Mouse (Mus musculus) brain, embryonic 18.5 days (tissue): ENCODE data around the gene Krt80.
"Not testable (repeated sequence)": the region's sequence is repeated elsewhere in the genome, so short reads cannot be mapped to it uniquely, and the experiment has no call there.

Source experiments
- DNase-seq: peaks from one replicate; pipeline ENCODE4 v3.0.0-alpha.2; 2012; ENCODE audit warnings: low read depth, low spot score

The Krt80 gene

DNA sequence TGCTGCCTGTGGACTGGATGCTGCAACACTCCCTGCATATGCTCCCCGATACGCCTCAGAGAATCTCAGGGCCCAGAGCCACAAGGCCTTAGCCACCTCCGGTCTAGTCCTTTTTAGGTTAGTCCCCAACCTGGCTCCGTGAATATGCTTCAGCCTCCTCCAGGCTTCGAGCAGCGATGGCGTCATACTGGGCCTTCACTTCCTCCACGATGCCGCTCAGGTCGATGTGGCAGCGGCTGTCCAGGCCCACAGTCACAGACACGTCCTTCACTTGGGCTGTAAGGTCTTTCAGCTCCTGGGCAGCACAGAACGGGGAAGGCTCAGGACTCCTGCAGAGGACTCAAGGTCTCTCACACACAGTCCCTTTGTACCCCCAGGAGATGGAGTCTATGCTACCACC is 17.9 kb downstream of the Krt80 start:
- DNase-seq, result no peak

DNA sequence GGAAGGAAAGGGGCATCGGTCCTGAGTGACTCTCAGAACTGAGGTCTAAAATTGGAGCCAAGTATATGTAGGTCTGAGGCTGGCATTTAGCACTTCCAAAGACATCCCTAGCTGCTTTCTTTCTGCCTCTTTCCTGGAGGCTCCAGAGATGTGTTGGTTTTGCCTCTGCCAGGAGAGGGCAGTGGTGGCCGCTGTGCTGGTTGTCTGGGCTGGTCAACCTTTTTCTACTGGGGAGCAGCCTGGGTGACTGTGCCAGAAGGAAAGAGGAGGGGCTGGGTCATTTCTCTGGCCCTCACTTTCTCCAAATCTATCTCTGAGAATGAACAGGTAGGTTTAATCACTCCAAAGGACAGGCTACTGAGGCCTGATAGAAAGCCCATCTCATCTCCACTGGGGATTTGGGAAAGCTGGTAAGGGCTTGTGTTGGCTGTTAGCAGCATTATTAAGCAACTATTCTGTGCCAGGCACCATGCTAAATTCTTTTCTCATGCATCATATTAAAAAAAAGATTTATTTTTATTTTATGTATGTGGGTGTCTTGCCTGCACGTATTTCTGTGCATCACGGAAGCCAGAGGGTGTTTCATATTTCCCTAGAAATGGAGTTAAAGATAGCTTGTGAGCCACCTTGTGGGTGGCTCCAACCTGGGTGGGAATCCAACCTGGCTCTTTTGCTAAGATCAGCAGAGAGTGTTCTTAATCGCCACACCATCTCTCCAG is 28.0 kb downstream of the Krt80 start:
- DNase-seq, result no peak

DNA sequence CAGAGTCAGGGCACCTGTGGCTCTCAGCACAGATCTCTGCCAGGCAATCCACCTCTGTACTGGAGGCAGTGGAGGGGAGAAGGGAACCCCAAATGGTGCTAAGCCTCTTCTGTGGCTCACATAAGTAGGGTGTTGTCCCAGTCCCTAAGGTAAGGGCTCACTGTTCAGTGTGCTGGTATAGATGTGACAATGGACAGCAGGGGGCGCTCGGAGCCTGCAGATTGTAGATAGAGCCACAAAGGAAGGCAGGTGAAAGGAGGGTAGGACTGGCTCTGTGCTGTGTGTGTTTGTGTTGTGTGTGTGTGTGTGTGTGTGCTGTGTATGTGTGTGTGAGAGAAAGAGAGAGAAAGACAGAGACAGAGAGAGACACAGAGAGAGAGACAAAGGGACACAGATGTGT is 30.4 kb downstream of the Krt80 start:
- DNase-seq, result peak; percentile 66

DNA sequence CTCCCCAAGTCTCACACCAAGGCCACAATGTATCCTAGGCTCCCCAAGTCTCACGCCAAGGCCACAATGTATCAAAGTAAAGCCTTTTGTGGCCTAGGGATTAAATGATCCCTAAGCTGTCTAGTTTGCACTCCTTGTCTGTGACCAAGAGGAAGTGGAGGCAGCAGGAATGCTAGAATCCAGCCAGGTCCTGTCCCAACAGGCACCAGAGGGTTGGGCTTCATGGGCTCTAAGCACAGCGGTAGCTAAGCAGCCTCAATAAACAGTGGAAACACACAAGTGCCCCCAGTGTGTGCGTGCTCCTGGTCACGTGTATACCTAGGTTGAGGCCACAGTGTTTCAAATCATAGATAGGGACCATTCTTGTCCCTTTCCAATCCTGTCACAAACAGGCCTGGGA is 31.6 kb downstream of the Krt80 start:
- no peak for DNase-seq

DNA sequence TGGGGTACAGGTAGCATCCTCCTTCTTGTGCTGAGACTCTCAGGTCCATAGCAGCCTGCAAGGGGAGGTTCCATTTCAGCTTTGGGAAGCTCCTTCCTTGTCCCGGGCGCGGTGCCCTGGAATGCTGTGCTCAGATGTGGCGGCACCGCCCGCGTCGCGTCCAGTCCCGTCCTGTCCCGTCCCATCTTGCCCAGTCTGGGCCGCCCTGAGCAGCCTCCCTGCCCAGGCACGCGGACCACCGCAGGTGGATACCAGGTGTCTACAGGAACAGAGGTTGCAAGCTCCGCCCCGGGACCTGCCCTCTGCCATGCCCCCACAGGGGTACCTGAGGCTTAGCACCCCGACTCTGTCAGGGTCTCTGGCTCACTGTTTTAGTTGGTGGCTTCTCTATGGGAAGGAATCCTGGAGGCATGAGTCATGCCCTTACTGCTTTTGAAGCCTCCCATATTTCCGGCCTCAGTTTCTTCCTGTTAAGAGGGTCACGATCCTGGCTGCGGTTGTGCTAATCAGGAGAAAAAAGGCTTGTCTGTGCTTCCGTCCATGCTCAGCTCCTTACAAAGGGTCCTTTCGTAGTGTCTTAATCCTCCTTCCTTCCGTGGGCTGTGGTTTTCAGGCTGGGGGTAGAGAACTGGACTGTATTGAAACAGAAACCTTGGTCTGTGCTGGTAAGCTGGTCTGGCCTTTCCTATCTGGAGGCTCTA is 33.3 kb downstream of the Krt80 start:
- no peak for DNase-seq

DNA sequence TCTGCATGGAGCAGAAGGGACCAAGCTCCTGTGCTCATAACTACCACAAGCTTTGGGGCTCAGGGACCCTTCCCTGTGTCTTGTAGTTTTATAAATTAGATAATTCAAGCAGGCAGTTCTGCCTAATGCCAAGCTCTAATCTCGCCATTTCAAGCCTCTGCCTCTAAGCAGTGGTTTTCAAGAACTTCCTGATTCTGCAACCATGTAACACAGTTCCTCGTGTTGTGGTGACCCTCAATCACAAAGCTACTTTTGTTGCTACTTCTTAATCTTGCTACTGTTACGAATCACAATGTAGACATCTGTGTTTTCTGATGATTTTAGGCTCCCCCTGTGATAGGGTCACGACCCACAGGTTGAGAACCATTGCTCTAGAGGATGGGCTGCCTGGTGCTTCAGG is 36.3 kb downstream of the Krt80 start:
- DNase-seq, result no peak

DNA sequence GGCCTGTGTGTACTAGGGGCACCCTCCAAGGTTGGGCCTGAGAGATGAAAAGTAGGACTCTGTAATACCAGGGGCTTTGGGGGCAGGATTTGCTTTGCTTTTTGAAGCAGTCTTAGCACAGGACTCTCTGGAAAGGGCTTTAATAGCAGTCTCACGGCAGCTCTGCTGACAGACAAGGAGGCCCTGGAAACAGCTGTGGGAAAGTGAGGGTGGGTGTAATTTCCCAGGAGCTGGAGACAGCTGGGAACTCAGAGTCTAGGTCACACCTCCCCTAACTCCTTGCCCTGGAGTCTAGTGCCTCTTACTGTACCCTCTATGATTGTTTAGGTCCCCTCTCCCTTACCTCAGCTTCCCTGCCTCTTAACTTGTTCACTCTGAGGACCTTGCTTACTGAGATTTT is 36.8 kb downstream of the Krt80 start:
- no peak for DNase-seq

DNA sequence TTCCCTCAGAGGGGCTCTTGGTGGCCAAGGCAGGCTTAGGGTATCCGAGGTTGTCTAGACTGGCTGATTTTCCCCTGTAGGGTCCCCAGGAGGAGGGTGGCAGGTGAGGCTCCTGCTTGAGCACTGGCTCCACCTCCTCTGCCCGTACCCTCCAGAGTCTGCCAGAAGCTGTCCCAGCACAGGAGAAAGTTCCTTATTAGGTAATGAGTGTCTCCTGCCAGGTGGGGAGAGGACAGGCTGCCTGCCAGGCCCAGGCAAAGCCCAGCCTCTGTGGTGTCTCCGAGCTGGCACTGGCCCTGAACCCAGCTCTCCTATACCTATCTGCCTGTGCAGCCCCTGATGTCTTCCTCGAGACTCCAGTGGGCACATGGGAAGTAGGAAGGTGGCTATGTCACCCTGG is 37.6 kb downstream of the Krt80 start:
- DNase-seq, result no peak

DNA sequence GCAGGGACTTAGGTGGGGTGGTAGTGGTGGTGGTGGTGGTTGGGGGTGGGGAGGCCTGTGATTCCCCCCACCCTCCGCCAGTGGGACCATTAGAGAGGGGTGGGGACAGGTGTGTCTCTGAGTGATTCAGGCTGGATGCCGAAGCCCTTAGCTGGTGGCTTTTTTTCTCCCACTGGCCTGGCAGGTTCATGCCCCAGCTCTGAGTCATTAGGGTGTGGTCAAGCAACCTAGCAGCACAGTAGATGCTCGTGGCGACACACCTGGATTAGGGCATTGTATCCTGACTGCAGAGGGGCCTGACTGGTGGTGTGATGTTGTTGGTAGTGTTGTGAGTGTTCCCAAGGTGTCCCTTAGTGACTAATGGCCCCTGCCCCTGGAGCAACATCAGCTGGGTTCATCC is 38.9 kb downstream of the Krt80 start:
- DNase-seq, result no peak

DNA sequence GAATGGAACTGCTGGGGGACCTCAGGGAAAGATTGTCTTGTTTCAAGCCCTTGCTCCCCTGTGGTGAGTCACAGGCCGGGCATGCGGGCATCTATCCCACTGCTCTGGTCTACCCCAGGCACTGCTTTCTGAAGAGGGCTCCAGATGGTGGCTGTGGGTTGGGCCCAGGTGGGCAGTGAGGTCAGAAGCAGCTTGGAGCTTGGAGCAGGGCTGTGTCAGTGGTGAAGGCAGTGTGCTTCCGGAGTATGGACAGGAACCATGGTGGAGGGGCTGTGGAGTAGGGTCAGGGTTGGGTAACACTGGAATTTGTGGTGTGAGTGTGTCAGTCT is 40.4 kb downstream of the Krt80 start:
- no peak for DNase-seq

DNA sequence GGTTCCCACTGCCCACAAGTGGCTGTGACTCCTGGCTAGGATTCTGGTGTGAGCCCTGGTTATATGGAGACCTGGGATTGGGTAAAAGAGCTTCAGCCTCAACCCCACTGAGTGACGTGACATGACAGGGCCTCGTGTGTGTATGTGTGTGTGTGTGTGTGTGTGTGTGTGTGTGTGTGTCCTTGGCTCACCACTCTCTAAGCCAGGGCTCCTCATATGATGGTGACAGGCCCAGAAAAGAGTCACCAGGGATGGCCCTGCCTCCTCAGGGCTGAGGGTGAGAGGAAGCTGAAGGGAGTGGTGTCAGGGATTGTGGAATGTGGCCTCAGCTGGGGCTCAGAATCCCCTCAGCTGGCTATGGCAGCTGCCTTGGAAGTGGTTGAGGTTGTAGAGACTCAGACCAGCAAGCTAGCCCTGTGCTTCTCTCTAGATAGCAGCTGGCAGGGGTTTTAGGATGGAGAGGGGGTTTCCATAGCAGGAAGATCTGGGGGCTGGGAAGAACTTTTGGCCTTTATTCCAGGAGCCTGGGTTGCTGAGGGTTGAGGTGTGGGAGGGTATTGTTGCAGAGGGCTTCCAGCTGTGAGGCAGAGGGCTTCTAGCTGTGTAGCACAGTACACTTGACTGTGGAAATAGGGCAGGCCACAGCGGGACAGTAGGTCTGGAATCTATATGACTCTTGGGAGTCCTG is 40.9 kb downstream of the Krt80 start:
- no peak for DNase-seq

DNA sequence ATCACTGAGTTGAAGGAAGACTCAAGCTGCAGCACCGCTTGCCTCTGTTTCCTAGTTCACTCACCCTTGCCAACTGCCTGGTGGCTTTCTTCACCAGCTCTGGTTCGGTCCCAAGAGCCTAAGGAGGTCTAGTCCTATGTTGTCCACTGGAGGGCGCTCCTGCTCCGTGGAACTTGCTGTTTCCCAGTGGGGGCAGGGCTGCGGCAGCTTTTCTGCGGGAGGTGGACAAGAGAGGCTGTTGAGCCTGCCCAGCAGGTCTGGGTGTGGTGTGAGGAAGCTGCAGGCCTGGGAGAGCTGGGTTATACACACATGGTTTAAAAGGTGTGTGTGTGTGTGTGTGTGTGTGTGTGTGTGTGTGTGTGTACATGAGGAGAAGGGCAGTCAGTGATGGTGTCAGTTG is 42.7 kb downstream of the Krt80 start:
- DNase-seq, result no peak

DNA sequence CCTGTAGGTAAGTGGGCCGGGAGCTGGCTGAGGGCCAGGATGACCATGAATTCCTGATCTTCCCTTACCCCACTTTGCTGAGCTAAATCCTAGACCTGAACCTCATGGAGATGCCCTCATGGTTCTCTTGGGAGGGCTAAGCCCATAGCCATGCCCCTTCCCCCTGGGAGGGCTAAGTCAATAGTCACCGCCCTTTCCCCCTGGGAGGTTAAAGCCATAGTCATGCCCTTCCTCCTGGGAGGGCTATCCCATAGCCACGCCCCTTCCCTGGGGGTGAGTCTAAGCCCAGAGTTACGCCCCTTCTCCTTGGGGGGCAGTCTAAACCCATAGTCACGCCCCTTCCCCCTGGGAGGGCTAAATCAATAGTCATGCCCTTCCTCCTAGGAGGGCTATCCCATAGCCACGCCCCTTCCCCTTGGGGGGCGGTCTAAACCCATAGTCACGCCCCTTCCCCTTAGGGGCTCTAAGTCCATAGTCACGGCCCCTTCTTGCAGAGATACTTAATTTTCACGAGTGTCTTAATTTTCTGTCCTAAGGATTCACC is 43.9 kb downstream of the Krt80 start:
- DNase-seq, result no peak

DNA sequence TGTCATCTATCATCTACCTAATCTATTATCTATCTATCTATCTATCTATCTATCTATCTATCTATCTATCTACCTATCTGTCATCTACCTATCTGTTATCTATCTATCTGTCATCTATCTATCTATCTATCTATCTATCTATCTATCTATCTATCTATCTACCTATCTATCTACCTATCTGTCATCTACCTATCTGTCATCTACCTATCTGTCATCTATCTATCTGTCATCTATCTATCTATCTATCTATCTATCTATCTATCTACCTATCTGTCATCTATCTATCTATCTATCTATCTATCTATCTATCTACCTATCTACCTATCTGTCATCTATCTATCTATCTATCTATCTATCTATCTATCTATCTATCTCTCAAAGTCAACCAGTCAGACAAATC is 45.6 kb downstream of the Krt80 start:
- not testable (repeated sequence) for DNase-seq

DNA sequence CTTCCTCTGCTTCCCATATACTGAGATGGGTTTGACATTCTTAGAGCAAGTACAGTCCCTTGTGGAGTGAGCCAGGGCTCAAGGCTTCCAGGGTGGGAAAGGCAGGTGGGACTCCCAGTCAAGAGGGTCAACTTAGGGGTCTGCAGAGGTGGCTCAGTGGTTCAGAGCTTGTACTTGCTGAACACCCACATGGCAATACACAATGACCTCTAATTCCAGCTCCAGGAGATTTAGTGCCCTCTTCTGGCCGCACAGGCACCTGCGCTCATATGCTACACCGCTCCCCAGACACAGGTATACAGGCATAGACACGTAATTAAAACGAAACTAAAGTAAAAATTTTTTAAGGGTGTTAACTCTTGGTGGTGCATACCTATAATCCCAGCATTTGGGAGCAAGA is 46.5 kb downstream of the Krt80 start:
- no peak for DNase-seq

DNA sequence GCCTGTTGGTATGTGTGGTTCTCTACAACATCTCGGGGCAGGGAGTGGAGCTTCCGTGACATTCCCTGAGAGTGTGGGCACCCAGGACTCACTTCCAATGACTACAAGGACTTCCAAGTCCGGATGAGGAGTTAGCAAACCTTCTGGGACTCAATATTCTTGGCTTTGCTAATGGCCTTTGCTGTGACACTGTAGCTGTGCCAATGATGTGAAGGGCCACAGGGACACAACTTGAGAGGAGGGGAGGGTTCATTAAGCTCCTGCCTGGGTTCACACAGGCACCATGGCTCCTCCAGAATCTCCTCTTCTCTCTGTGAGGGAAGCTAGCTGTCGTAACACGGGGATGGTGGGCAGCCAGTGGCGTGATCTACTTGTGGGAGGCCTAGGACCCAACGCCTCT is 47.3 kb downstream of the Krt80 start:
- DNase-seq, result no peak

DNA sequence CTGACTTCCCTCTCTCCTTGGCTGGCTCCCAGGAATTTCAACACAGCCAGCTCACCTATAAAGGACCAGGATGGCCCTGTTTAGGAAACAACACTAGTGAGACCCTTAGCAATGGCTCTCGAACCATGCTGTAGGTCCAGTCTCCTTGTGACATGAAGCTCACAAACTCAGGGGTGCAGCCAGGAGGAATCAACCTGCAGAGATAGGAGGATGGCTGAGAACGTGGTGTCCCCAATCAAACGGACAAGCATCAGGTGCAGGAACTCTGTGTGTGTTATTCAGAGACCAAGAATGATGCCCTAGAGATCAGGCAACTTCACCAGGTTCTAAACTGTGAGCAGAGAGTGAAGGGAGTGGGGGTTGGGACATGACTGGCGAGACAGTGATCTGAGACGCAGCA is 47.9 kb downstream of the Krt80 start:
- DNase-seq, result no peak

DNA sequence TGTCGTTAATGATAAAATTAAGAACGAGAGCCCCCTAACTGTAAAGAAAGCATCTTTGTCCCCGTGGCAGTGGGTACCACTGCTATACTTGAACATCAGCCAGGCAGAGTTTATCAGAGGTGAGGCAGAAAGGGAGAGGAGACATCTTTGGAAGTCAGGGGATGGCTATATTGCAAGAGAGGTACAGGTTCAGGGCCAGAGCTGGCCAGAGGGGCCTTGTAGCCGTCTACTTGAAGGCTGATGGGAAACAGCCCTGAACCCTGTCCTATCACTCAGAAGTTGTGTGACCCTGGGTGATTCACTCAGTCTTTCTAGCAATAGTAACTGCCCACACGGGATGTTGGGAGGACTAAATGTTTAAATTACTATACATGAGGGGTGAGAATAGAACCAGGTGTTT is 48.8 kb downstream of the Krt80 start:
- no peak for DNase-seq

DNA sequence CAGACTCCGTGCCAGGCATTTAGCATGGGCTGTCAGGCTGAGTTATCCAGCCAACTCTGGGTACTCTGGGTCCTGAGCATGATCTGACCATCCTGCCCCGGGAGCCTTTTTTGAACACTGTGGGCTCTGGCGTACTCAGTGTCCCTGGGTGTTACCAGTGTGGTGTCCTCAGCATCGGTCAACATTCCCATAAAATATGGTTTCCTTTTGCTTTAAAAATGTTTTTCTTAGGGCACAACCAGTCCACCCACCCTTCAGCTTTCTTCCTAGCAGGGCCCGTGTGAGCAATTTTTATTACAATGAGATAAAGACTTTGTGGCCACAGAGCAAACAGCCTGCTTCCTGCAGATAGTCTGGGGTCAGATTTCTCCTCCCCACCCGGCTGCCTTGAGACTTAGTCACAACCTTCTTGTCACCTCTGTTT is 49.3 kb downstream of the Krt80 start:
- DNase-seq, result no peak

DNA sequence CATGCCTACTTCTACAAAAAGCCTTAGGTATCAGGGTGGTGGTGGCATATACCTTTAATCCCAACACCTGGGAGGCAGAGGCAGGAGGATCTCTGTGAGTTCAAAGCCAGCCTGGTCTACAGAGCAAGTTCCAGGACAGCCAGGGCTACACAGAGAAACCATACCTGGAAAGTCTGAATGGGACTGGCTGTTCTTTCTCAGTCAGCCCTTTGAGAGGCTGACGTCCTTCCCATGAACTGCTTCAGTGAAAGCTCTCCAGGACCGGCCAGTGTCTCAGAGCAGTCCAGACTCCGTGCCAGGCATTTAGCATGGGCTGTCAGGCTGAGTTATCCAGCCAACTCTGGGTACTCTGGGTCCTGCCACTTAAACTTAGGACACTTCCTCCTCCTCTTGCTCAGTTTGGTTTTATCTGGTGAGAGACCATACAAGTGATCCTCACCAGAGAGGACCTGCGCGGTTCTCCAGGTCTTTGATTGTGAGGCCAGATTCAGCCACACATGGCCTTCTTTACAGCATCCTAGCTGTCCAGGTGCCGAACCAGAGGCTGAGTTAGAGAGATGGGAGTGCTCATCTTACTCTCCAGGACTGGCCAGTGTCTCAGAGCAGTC is 49.8 kb downstream of the Krt80 start:
- DNase-seq, result no peak

DNA sequence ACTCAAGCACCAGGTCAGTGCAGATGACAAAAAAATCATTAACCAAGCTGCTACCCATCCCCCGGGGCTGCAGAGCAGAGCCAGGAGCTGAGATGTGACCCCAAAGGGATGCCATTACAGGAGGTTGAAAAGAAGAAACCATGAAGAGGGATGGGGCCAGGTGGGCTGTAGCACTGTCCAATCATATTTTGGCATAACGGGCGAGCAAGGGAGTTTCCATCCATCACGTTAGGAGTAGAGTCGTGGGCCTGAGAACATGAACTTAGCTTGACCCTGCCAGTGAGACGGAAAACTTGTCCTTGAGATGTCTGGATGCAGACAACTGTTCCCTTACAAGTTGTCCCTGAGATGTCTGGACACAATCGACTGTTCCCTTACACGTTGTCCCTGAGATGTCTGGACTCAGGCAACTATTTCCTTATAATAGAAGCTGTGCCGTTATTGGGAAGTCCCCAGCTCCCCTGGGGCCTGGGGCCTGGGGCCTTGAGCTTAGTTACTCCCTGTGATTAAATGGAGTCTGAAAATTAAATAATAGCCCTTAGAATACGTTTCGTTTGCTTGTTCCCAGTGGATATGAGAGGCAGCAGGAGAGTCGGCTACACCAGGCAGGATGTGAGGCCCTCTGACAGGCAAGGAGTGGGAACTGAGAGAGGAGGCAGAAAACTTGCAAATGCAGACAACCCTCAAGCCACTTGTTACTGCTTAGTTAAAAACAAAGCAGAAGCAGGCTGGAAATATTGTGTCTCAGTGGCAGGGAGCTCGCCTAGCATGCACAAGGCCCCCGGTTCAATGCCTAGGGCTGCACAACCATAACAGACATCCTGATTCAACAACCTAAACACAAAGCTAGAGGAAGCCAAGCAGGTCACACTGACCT is 50.8 kb downstream of the Krt80 start:
- DNase-seq, result no peak
